Mouse (Mus musculus): Measurements from ENCODE around the gene Hps5.

DNA sequence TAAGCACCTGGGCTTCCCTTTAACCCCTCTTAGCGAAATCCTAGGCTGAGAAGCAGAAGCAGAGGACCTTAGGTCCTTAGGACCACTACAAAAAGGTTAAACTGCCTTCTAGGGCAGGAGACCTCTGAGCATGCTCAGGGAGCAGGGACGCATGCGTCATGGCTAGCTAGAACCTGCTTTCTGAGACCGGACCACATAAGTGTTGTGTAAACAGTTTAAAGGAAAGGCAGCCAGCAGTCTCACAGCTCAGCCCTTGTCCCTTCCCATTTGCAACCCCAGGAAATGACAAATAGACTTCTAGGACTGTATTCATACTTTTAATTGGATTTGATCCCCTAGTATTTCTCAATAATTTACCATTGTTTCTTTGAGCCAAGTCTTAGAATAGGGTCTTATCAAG lies 44.5 kb upstream of the Hps5 start:
- no peak for TF ChIP-seq EP300 (IDR thresholded peaks at IDR 0.05)
- TF ChIP-seq CTCF (IDR thresholded peaks at IDR 0.05) = no peak

Measured in lung, postnatal 0 days (tissue).